Mouse (Mus musculus): ENCODE results near the gene Prl2c2.
"Not testable (repeated sequence)": the region's sequence is repeated elsewhere in the genome, so short reads cannot be mapped to it uniquely, and the experiment has no call there.

The Prl2c2 gene

DNA sequence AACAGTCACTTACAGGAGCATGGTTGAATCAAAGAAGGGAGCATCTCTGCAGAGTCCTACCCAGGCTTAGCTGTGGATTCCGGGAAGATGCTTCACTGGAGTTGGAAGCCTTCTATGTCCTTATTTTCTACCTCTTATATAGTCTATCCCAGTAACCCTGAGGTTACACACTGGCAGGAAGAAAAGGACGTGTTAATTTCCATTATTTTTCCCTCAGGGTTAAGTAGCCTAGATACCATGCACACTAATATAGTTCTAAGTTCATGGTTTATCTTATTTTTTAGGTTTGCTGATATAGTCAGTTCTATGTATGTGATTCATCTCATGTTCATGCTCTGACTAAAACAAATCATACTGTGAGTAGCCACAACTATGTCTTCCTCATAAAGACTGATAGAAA is at the start of gene Prl2c2:
Prl2c2 (minus strand) TSS at position 101 of the 400 bp plus-strand sequence.
- not testable (repeated sequence) for DNase-seq

DNA sequence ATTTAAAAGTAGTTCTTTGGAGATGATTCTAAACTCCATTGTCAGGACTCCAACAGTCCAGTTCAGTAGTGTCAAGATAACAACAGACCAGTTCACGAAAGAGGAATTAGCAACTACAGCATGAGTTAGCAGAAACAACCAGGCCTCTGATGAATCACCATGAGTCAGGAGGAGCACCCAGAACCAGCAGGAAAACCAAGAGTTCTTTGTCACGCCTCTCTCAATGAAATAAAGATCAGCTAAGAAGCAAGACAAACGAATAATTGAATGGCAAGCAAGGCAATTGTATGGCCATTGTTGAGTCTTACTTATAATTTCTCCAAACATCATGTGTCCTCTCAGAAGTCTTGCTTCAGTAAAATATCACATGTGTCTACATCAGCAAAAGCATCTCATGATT is 20.7 kb upstream of the Prl2c2 start:
- not testable (repeated sequence) for DNase-seq

DNA sequence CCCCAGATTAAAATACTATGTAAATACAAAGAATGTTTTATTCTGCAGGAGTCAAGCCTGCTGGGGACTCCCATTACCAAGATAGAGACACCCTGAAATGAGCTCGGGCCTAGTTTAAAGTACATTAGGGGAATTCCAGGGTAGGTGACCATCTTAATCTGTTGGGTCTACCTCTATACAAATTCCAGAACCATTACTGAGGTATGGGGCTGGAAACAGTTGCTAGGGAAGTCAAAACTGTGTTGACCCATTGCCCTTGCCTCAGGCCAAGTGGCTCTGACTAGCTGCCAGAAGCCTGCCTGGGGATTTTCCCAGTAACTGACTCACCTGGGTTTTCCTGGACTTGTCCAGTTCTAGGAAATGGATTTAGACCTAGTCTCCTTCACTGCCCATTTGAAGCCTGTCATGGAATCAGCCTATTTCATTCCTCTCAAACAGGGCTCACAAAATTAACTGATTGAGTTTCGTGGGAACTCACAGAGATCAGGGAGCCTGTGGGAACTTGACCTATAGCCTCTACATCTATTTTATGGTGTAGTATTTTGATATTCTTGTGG is 8.9 kb upstream of the Prl2c2 start:
- not testable (repeated sequence) for DNase-seq
